Mouse (Mus musculus) heart, embryonic 13.5 days (tissue): ENCODE measurements around the gene Fam186a. TPM values are rescaled to one million over a fixed set of nuclear protein-coding genes. Genes with fewer than 3 reads are reported as not detected.
"Not testable (repeated sequence)": the region's sequence is repeated elsewhere in the genome, so short reads cannot be mapped to it uniquely, and the experiment has no call there.

Source experiments
- ATAC-seq: fragments of 200-750 bp; cut with Nextera tagmentation; 2 replicates; pipeline ENCODE4 v1.8.0; 2017; ENCODE audit warnings: moderate TSS enrichment; ENCODE audit not compliant: insufficient number of reproducible peaks, low FRiP score, low TSS enrichment; ENCODE audit errors: extremely low read depth
- H3K27ac ChIP-seq: fragments of 300-500 bp; sonication (generic); replicated peaks from 2 replicates; pipeline ENCODE4 v1.5.1; 2015; ENCODE audit warnings: moderate library complexity, mild to moderate bottlenecking, inconsistent platforms
- H3K27me3 ChIP-seq: fragments of 300-500 bp; sonication (generic); replicated peaks from 2 replicates; pipeline ENCODE4 v1.6.1; 2015; ENCODE audit warnings: mild to moderate bottlenecking, inconsistent platforms
- H3K36me3 ChIP-seq: fragments of 300-500 bp; sonication (generic); 2 replicates; pipeline ENCODE4 v1.6.1; 2015; ENCODE audit warnings: mild to moderate bottlenecking, inconsistent platforms
- H3K4me1 ChIP-seq: fragments of 300-500 bp; sonication (generic); 2 replicates; pipeline ENCODE4 v1.6.1; 2015; ENCODE audit warnings: inconsistent platforms
- H3K4me2 ChIP-seq: fragments of 300-500 bp; sonication (generic); 2 replicates; pipeline ENCODE4 v1.6.1; 2015; ENCODE audit warnings: inconsistent platforms, mild to moderate bottlenecking, moderate library complexity
- H3K4me3 ChIP-seq: fragments of 300-500 bp; sonication (generic); 2 replicates; pipeline ENCODE4 v1.5.1; 2015; ENCODE audit warnings: moderate library complexity, mild to moderate bottlenecking, inconsistent platforms
- H3K9ac ChIP-seq: fragments of 300-500 bp; sonication (generic); 2 replicates; pipeline ENCODE4 v1.6.1; 2015; ENCODE audit warnings: inconsistent platforms, mild to moderate bottlenecking, moderate library complexity
- H3K9me3 ChIP-seq: fragments of 300-500 bp; sonication (generic); 2 replicates; pipeline ENCODE4 v1.6.1; 2016; ENCODE audit warnings: inconsistent platforms
- WGBS: fragments of 180-500 bp; shearing (Covaris S2); methylation state at CpG from one replicate; pipeline ENCODE4 v1.1.7; 2015; ENCODE audit warnings: mixed read lengths; 5-methylcytosine and 5-hydroxymethylcytosine counted together
- polyA plus RNA-seq: library from polyadenylated mRNA; unstranded; fragments of >200 nt; fragmentation: Nextera tagmentation; extraction: Ambion mirVana; gene quantifications from 2 replicates; pipeline ENCODE4 v1.2.1, GENCODE M21; 2015

Gene Fam186a
- polyA plus RNA-seq, 1 experiment from 2014 or later: not detected

- peak overlapping the region; percentile 74 for H3K4me3 ChIP-seq
- H3K9ac ChIP-seq: peak overlapping the region; percentile 88
- no peaks in the 10 kb centered on the region for H3K36me3 ChIP-seq
- WGBS: under 1% methylated on average over 83 of the region's 84 CpGs
- H3K27me3 ChIP-seq: no peaks in the 10 kb centered on the region
- ATAC-seq: peak; percentile 75
- H3K9me3 ChIP-seq: no peaks in the 10 kb centered on the region
- peak overlapping the region; percentile 96 for H3K27ac ChIP-seq
- peak overlapping the region; percentile 89 for H3K4me2 ChIP-seq
- peaks cover 26% of the 10 kb centered on the region for H3K4me1 ChIP-seq
Observed at GRCm38 (mm10) chr15:99972989-99973911, 6.4 kb upstream of the Fam186a start.

GRCm38 (mm10) chr15:99972361-99972988 is 5.6 kb upstream of the Fam186a start:
- WGBS: 0% methylated on average over 50 of the region's 50 CpGs
- Histone ChIP-seq H3K27ac (peak overlapping the region; percentile 96), H3K4me2 (peak overlapping the region; percentile 89), H3K27me3 (no peaks in the 10 kb centered on the region), H3K9me3 (no peaks in the 10 kb centered on the region), H3K9ac (peak overlapping the region; percentile 88), H3K4me1 (peaks cover 25% of the 10 kb centered on the region), H3K4me3 (peak overlapping the region; percentile 74), H3K36me3 (no peaks in the 10 kb centered on the region)
- ATAC-seq: peak; percentile 92

DNA sequence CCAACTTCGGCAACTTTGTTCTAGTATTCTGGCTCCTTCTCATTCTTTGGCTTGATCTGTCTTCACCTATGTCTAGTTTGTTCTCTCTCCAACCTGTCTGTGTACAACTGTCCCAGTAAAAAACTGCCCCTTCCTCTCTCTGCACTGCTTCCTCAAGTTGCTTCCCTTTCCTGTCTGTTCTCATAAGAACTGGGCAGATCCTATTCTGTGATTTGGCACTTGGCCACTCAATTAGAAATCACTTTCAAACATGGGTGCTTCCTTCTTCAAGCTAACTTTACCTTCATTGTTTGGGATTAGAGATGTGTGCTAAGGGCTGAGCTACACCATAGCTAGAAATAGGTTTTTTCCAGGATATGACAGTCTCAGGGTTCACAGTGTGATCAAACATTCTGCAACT is 3.7 kb upstream of the Fam186a start:
- no peaks in the 10 kb centered on the region for H3K9me3 ChIP-seq
- no peak overlapping the region for H3K27ac ChIP-seq
- no peak overlapping the region for H3K4me2 ChIP-seq
- no peaks in the 10 kb centered on the region for H3K36me3 ChIP-seq
- H3K9ac ChIP-seq: no peak overlapping the region
- ATAC-seq: no peak
- peaks cover 20% of the 10 kb centered on the region for H3K4me1 ChIP-seq
- no peak overlapping the region for H3K4me3 ChIP-seq
- 88% methylated on average over 1 of the region's 1 CpGs for WGBS
- no peaks in the 10 kb centered on the region for H3K27me3 ChIP-seq

DNA sequence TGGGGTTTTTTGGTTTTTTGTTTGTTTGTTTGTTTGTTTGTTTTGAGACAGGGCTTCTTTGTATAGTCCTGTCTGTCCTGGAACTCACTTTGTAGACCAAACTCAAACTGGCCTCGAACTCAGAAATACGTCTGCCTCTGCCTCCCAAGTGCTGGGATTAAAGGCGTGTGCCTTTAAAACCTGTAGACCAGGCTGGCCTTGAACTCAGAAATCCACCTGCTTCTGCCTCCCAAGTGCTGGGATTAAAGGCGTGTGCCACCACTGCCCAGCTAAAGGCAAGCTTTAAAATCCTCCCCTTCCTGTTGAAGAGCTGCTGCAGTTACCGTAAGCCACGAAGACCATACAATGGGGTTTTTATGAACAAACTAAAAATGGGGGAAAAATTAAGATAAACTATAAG is 2.9 kb upstream of the Fam186a start, which contains the start of gene Larp4:
Gene Larp4, plus strand, starts transcription at position 301 of the 400 bp plus-strand sequence.
- not testable (repeated sequence) for H3K9me3 ChIP-seq, H3K4me2 ChIP-seq, H3K4me3 ChIP-seq, H3K27ac ChIP-seq, ATAC-seq, H3K27me3 ChIP-seq, H3K9ac ChIP-seq, H3K36me3 ChIP-seq
- whole genome bisulfite sequencing: 84% methylated on average over 6 of the region's 6 CpGs
- H3K4me1 ChIP-seq: peaks cover 13% of the 10 kb centered on the region

DNA sequence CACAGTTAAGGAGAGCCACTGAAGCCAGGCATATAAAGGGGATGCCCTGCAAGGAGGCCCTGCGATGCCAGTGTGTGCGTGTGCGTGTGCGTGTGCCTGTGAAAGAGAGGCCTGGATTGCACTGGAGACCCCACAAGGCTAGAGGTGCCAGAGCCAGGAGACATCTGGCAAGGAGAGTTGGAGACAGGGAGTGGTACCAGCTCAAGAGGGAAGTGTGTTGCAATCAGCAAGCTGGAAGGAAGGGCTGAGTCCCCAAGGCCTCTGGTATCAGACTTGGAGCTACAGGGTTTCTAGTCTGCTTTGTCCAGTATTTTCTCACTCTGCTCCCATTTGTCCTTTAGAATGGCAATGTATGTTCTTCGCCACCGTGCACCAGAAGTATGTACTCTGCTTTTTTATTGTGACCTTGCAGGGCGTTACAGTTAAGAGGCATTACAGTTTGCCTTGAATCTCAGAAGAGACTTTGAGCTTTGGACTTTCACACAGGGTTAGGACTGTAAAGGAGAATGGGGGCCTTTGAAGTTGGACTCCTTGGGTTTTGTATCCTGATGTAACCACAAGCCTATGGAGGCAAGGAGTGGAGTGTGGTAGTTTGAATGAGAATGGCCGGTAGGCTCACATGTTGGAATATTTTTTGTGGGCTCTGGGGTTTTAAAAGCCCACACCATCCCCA is 1.6 kb downstream of the Fam186a start:
- Histone ChIP-seq H3K9ac (no peak overlapping the region), H3K4me1 (no peaks in the 10 kb centered on the region), H3K4me3 (no peak overlapping the region), H3K36me3 (no peaks in the 10 kb centered on the region), H3K27me3 (peaks cover 3% of the 10 kb centered on the region), H3K9me3 (no peaks in the 10 kb centered on the region), H3K27ac (no peak overlapping the region), H3K4me2 (no peak overlapping the region)
- ATAC-seq: no peak
- 85% methylated on average over 8 of the region's 8 CpGs for WGBS

DNA sequence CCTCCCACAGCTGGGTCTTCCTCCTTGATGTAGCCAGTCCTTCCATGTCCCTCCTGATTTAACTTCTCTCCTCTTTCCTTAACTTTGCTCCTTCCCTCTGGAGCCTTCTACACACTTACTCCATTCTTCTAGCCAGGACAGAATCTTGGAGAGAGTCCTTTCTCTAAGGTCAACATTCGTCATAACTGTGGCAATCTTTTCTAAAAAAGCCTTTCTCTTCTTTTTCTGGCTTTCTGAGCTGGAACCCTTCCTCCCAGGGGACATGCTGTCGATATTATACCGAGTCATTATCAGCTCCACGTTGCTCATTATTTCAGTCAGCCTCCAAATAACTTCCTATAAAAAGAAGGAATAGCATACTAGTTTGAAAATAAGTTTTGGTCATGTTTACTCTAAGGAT is 11.5 kb downstream of the Fam186a start:
- Histone ChIP-seq H3K4me2 (no peak overlapping the region), H3K9ac (no peak overlapping the region), H3K9me3 (no peaks in the 10 kb centered on the region), H3K36me3 (no peaks in the 10 kb centered on the region), H3K4me1 (no peaks in the 10 kb centered on the region), H3K4me3 (no peak overlapping the region), H3K27me3 (no peaks in the 10 kb centered on the region; the same call in 1 of the 2 replicates), H3K27ac (no peak overlapping the region)
- 48% methylated on average over 4 of the region's 4 CpGs for WGBS
- no peak for ATAC-seq

DNA sequence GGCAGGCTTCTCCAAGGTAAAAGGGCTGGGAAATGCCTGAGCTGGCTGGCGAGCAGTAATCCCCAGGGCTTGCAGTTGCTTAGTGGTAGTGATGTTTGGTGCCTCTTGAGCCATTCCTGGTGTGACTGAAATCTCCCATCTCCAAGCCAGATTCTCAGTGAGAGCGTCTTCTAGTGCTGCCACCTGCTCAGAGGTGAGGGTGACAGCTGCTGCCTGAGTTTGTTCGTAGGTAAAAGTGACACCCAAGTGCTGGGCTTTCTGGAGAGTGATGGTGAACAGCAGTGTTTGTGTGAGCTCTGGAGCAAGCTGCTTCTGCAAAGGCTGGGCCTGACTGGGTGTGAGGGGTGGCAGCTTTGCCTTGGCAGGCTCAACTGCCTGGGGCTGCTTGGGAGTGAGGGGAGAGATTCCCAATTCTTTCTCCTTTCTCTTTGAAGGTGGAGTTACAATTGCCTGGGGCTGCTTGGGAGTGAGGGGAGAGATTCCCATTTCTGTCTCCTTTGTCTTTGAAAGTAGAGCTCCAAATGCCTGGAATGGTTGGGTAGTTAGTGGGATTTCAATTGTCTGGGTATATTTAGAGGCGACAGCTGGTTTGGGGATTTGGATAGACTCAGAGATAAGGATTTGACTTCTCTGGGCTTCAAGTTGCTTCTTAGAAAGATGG is 25.8 kb downstream of the Fam186a start:
- WGBS: 55% methylated on average over 4 of the region's 4 CpGs
- no peak for ATAC-seq
- no peak overlapping the region for H3K9ac ChIP-seq
- no peak overlapping the region for H3K4me2 ChIP-seq
- 0 out of 2 replicates have a peak, but pooled peaks cover 2% of the 10 kb centered on the region for H3K27me3 ChIP-seq
- peaks cover 5% of the 10 kb centered on the region; the same call in 1 of the 2 replicates for H3K9me3 ChIP-seq
- no peaks in the 10 kb centered on the region for H3K36me3 ChIP-seq
- H3K4me3 ChIP-seq: no peak overlapping the region
- H3K4me1 ChIP-seq: no peaks in the 10 kb centered on the region
- H3K27ac ChIP-seq: no peak overlapping the region

DNA sequence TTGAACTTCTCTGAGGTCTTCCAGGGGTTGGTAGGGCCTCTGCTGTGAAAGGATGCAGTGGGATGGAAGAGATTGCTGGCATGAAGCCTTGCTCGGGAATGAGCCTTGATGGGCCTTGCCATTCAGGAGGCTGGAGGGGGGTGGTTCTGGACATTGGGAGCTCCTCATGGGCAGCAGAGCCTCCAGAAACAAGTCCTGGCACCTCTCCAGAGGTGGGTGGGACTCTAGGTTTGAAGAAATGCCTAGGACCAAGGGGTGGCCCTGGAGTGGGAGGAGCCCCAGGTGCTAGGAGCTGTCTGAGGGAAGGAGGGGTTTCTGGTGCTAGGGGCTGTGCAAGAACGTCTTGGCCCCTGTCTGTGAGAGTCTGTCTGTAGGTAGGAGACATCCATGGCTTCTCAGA is 26.4 kb downstream of the Fam186a start:
- 54% methylated on average over 2 of the region's 2 CpGs for WGBS
- 0 out of 2 replicates have a peak, but pooled peaks cover 2% of the 10 kb centered on the region for H3K27me3 ChIP-seq
- H3K4me2 ChIP-seq: no peak overlapping the region
- H3K27ac ChIP-seq: no peak overlapping the region
- H3K4me3 ChIP-seq: no peak overlapping the region
- peaks cover 5% of the 10 kb centered on the region; the same call in 1 of the 2 replicates for H3K9me3 ChIP-seq
- no peaks in the 10 kb centered on the region for H3K4me1 ChIP-seq
- no peaks in the 10 kb centered on the region for H3K36me3 ChIP-seq
- no peak for ATAC-seq
- no peak overlapping the region for H3K9ac ChIP-seq

DNA sequence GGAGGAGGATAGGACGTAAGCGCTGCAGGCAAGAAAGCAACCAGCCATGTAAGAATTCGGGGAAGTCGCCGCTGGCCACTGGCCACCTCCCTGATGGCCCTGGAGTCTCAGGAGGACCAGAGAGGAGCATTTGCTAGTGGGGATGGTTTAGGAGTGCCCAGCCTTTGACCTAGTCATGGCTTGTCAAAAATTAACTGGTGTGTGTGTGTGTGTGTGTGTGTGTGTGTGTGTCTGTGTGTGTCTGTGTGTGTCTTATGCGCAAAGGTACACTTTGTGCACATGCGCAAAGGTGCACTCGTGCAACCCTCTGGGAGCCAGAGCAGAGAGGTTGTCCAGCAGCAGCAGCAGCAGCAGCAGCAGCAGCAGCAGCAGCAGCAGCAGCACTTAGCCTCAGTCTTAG is 29.0 kb downstream of the Fam186a start:
- Histone ChIP-seq H3K9me3 (no peaks in the 10 kb centered on the region), H3K4me1 (no peaks in the 10 kb centered on the region), H3K4me2 (no peak overlapping the region), H3K4me3 (no peak overlapping the region), H3K27ac (no peak overlapping the region), H3K36me3 (no peaks in the 10 kb centered on the region), H3K9ac (no peak overlapping the region), H3K27me3 (0 out of 2 replicates have a peak, but pooled peaks cover 2% of the 10 kb centered on the region)
- WGBS: 77% methylated on average over 8 of the region's 8 CpGs
- no peak for ATAC-seq

DNA sequence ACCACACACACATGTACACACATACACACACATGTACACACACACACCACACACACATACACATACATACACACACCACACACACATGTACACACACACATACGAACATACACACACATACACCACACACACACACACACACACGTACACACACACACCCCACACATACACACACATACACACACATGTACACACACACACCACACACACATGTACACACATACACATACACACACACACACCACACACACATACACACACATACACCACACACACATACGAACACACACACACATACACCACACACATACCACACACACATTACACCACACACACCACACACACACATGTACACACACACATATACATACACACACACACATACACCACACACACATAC is 30.2 kb downstream of the Fam186a start:
- H3K4me2 ChIP-seq: no peak overlapping the region
- no peak overlapping the region for H3K9ac ChIP-seq
- no peak for ATAC-seq
- 93% methylated on average over 3 of the region's 3 CpGs for WGBS
- H3K4me1 ChIP-seq: no peaks in the 10 kb centered on the region
- H3K9me3 ChIP-seq: no peaks in the 10 kb centered on the region
- H3K27me3 ChIP-seq: 0 out of 2 replicates have a peak, but pooled peaks cover 2% of the 10 kb centered on the region
- no peaks in the 10 kb centered on the region for H3K36me3 ChIP-seq
- H3K27ac ChIP-seq: no peak overlapping the region
- no peak overlapping the region for H3K4me3 ChIP-seq

DNA sequence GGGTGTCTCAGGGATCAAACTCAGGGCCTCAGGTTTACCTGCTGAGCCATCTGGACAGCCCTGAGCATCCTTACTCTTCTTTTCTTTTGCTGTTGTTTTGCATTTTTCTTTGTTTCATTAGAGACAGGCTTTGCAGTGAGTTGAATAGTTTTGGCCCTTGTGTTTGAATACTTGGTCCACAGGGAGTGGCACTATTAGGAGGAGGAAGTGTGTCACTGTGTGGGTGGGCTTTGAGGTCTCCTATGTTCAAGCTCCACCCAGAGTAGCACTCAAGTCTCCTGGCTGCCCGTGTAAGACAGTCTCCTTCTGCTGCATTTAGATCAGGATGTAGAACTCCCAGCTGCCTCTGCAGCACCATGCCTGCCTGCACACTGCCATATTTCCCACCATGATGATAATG is 32.4 kb downstream of the Fam186a start:
- WGBS: 28% methylated on average over 1 of the region's 1 CpGs
- no peak overlapping the region for H3K4me3 ChIP-seq
- H3K4me2 ChIP-seq: no peak overlapping the region
- H3K27ac ChIP-seq: no peak overlapping the region
- H3K36me3 ChIP-seq: no peaks in the 10 kb centered on the region
- H3K27me3 ChIP-seq: 0 out of 2 replicates have a peak, but pooled peaks cover 2% of the 10 kb centered on the region
- no peaks in the 10 kb centered on the region for H3K4me1 ChIP-seq
- no peaks in the 10 kb centered on the region for H3K9me3 ChIP-seq
- no peak for ATAC-seq
- H3K9ac ChIP-seq: no peak overlapping the region
